Mouse (Mus musculus) splenic B cell, adult 2 months (primary cell): ENCODE data around the gene Lce1e.
"Not testable (repeated sequence)": the region's sequence is repeated elsewhere in the genome, so short reads cannot be mapped to it uniquely, and the experiment has no call there.

Source experiments
- DNase-seq: peaks from one replicate; pipeline ENCODE4 v3.0.0-alpha.2; 2011; ENCODE audit warnings: low read depth, low spot score
- H3K27me3 ChIP-seq: 2 replicates; pipeline ENCODE4 v1.6.1; 2012; ENCODE audit warnings: mild to moderate bottlenecking, low read length, moderate library complexity, mixed read lengths; ENCODE audit not compliant: control insufficient read depth, poor library complexity, insufficient read depth, severe bottlenecking
- H3K36me3 ChIP-seq: 2 replicates; pipeline ENCODE4 v1.6.1; 2012; ENCODE audit warnings: mild to moderate bottlenecking, low read length, moderate library complexity, mixed read lengths; ENCODE audit not compliant: control insufficient read depth, poor library complexity, insufficient read depth, severe bottlenecking

Lce1e gene

GRCm38 (mm10) chr3:92708974-92709373 is at the start of gene Lce1e:
Lce1e (minus strand) TSS chr3:92709074.
- no peak for DNase-seq
- Histone ChIP-seq H3K27me3 (no peaks in the 10 kb centered on the region), H3K36me3 (no peaks in the 10 kb centered on the region)

DNA sequence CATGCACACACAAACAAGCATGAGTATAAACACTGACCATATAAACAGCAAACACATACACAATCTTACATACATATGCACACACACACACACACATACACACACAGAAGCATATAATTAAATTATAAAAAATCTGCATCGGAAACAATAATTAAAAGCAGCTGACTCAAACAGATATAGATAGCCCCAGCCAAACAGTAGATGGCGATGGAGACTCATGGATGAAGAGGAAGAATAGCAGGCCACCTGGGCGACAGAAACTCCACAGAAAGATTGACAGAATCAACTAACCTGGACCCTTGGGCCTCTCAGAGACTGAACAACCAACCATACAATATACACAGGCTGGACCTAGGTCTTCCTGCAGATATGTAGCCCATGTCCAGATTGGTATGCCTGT is 44.3 kb upstream of the Lce1e start:
- no peak for DNase-seq
- no peaks in the 10 kb centered on the region for H3K36me3 ChIP-seq
- no peaks in the 10 kb centered on the region for H3K27me3 ChIP-seq

DNA sequence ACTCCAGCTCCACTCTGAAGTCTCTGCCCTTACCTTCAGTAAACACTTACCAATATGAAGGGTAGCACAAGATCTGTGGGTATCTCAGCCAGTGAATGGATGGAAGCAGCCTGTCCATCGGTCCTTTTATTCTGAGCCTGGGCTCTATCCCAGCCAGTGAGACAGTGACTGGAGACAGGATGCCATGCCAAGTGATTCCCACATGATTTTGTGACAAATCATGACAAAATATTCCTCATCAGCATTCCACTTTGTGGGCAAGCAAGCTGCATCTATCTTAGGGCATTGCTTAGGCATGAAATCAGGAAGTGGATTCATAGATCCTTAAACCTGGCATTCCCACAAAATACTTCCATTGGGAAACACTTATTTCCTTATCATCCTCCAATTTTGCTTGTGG is 43.4 kb upstream of the Lce1e start, which contains the start of gene Lce1g:
TSS of gene Lce1g (minus strand) at position 101 of the 400 bp plus-strand sequence.
- Histone ChIP-seq H3K36me3 (no peaks in the 10 kb centered on the region), H3K27me3 (no peaks in the 10 kb centered on the region)
- no peak for DNase-seq

DNA sequence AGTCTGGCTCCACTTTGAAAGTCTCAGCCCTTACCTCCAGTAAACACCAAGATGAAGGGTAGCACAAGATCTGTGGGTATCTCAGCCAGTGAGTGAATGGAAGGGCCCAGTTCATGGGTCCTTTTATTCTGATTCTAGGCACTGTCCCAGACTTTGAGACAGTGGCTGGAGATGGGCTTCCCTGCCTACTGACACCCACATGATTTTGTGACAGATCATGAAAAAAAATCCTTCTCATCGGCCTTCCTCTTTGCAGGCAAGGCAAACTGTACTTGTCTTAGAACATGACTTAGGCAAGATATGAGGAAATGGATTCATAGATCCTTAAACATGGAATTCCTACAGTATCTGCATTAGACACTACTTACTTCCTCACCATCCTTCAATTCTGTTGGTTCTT is 30.1 kb upstream of the Lce1e start, which contains the start of gene Gm38119:
TSS of gene Gm38119 (minus strand) at position 101 of the 400 bp plus-strand sequence.
- H3K27me3 ChIP-seq = no peaks in the 10 kb centered on the region
- no peaks in the 10 kb centered on the region for H3K36me3 ChIP-seq
- no peak for DNase-seq

GRCm38 (mm10) chr3:92722631-92723030 is 13.8 kb upstream of the Lce1e start:
- no peak for DNase-seq
- no peaks in the 10 kb centered on the region for H3K36me3 ChIP-seq

DNA sequence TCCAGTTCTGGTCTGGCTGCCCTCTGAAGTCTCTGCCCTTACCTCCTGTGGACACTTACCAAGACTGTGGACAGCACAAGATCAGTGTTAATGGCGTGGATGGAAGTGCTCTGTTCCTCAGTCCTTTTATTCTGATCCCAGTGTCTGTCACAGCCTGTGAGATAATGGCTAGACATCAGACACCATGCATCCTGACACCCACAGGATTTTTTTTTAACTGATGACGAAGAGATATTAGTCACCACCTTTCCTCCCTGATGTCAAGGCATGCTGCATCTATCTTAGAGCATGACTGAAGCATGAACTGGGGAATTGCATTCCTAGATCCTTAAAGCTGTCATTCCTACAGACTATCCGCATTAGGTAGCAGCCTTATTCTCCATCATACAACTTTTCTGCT is 11.4 kb upstream of the Lce1e start, which contains the start of gene Lce1f:
TSS of gene Lce1f (minus strand) at position 101 of the 400 bp plus-strand sequence.
- no peak for DNase-seq
- no peaks in the 10 kb centered on the region for H3K27me3 ChIP-seq

More at GRCm38 (mm10) chr3:92722631-92723030, 13.8 kb upstream of the Lce1e start:
- H3K27me3 ChIP-seq = no peaks in the 10 kb centered on the region

DNA sequence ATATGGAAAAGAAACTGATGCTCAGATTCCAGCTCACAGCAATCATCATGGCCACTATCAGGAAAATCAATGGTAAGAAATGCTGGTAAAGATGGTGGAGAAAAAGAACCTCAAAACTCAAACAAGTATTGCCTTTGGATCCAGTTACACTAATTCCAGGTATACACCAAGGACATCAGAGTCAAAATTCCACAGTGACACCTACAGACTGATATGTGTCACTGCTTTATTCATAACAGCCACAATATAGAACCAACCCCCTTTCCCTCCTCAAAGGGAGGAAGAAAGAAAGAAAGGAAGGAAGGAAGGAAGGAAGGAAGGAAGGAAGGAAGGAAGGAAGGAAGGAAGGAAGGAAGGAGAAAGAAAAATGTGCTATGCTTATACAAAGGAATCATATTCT is 6.2 kb upstream of the Lce1e start:
- no peak for DNase-seq
- H3K27me3 ChIP-seq = no peaks in the 10 kb centered on the region
- no peaks in the 10 kb centered on the region for H3K36me3 ChIP-seq

More for the DNA sequence above, 11.4 kb upstream of the Lce1e start, which contains the start of gene Lce1f:
- no peaks in the 10 kb centered on the region for H3K36me3 ChIP-seq

DNA sequence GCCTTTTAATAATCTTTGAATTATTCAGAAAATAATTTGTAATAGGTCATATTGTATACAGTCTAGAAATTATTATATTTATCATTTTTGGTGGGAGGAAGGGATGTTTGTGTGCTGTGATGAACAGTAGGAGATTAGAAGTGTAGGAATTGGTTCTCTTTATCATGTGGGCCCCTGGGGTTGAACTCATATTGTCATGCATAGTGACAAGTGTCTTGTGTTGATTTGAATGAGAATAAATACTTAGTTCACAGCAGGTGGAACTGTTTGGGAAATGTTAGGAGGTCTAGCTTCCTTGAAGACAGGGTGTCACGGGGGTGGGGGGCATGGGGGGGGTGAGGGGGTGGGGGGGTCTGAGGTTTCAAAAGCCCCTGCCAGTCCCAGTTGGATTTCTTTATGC is 14.3 kb downstream of the Lce1e start:
- Histone ChIP-seq H3K36me3 (no peaks in the 10 kb centered on the region), H3K27me3 (no peaks in the 10 kb centered on the region)
- DNase-seq = no peak

DNA sequence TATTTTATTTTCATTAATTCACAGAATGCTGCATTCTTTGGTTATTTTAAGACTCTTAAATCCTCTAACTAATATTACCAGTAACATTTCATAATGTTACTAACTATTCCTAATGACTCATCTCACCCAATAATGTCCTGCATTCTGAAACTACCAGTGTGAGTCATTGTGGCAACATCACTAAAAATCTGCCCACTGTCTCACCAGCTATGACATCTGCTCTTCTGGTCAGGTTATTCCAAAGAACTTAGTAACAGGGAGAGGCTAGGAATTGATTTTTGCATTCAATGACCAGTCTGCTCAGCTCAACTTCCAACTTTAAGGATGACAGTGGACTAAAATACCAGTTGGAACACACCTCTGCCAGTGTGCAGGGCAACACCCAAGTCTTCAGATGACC is 17.2 kb downstream of the Lce1e start:
- no peak for DNase-seq
- Histone ChIP-seq H3K27me3 (no peaks in the 10 kb centered on the region), H3K36me3 (no peaks in the 10 kb centered on the region)

DNA sequence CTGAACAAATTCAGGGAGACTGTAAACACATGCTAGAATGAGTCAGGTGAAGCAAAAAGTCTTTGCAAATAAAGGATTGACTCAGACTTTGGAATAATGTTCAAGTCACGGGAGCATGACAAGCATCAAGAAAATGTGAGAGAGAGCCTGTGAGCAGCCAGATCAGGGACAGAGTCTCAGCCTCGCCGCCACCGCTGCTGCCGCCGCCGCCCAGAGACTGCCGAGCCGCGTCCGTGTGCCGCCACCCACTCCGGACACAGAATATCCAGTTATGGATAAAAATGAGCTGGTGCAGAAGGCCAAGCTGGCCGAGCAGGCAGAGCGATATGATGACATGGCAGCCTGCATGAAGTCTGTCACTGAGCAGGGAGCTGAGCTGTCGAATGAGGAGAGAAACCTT is 19.7 kb downstream of the Lce1e start:
- DNase-seq, H3K27me3 ChIP-seq, H3K36me3 ChIP-seq: not testable (repeated sequence)

GRCm38 (mm10) chr3:92687110-92687509 is 21.8 kb downstream of the Lce1e start, which contains the start of gene Lce1d:
Lce1d (minus strand) TSS chr3:92687210.
- no peak for DNase-seq
- no peaks in the 10 kb centered on the region for H3K27me3 ChIP-seq
- H3K36me3 ChIP-seq = no peaks in the 10 kb centered on the region

GRCm38 (mm10) chr3:92678947-92679346 is 29.9 kb downstream of the Lce1e start, which contains the start of gene Lce1c:
Lce1c (plus strand) TSS chr3:92679247.
- Histone ChIP-seq H3K36me3 (no peaks in the 10 kb centered on the region), H3K27me3 (no peaks in the 10 kb centered on the region)
- no peak for DNase-seq

DNA sequence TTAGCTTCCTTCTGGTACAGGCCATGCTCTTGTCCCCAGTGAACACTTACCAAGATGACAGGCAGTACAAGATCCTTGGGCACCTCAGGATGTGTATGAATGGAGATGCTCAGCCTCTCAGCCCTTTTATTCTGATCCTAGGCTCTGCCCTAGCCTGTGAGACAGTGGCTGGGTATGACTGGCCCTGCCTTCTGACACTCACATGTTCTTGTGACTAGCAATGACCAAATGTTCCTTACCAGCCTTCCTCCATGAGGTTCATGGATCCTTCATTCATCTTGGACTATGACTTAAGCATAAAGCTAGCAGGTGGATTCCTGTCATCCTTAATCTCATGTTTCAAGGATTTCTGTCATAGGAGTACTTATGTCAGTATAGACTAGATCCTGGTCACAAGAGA is 38.7 kb downstream of the Lce1e start, which contains the start of gene Lce1a2:
TSS of gene Lce1a2 (minus strand) at position 101 of the 400 bp plus-strand sequence.
- no peak for DNase-seq
- no peaks in the 10 kb centered on the region for H3K27me3 ChIP-seq

More for the DNA sequence above, 38.7 kb downstream of the Lce1e start, which contains the start of gene Lce1a2:
- no peaks in the 10 kb centered on the region for H3K36me3 ChIP-seq
